Mouse (Mus musculus): ENCODE measurements around the gene Vhl.

GRCm38 (mm10) chr6:113642605-113643004 is 18.8 kb downstream of the Vhl start:
- TF ChIP-seq CTCF (IDR thresholded peaks at IDR 0.05; ENCODE audit: control insufficient read depth, insufficient read depth, insufficient replicate concordance, low read depth, low read length) (no peak), POLR2A (IDR thresholded peaks at IDR 0.05; ENCODE audit: control insufficient read depth, low read depth, low read length) (no peak)

Measured in testis, adult 2 months (tissue).